Mouse (Mus musculus): ENCODE measurements around the gene Palm2. TPM values are rescaled to one million over a fixed set of nuclear protein-coding genes. Genes with fewer than 3 reads are reported as not detected.

Palm2 gene
- polyA plus RNA-seq, 1 experiment, result 5.2 TPM

GRCm38 (mm10) chr4:57576095-57576494 is 142.0 kb downstream of the Palm2 start:
- no peak overlapping the region for H3K4me3 ChIP-seq
- H3K79me2 ChIP-seq (ENCODE audit: control insufficient read depth, insufficient read depth), result peaks cover 100% of the 10 kb centered on the region
- no peak overlapping the region for H3ac ChIP-seq (ENCODE audit: control insufficient read depth, insufficient read length)
- H3K36me3 ChIP-seq (ENCODE audit: control insufficient read depth, insufficient read depth), result peaks cover 12% of the 10 kb centered on the region
- H3K27me3 ChIP-seq (ENCODE audit: control insufficient read depth, insufficient read depth, insufficient read length), result no peaks in the 10 kb centered on the region
- no peak overlapping the region for H3K4me2 ChIP-seq (ENCODE audit: low read depth)
- TF ChIP-seq TCF3 (IDR thresholded peaks at IDR 0.05; ENCODE audit: insufficient read length, low read depth), result no peak
- no peak for TF ChIP-seq E2F4 (IDR thresholded peaks at IDR 0.05; ENCODE audit: insufficient read depth)
- TF ChIP-seq TCF12 (IDR thresholded peaks at IDR 0.05; ENCODE audit: insufficient read depth, poor library complexity, severe bottlenecking), result no peak
- TF ChIP-seq MYOD1 (IDR thresholded peaks at IDR 0.05; ENCODE audit: control insufficient read depth in 1 of 3, insufficient read length in 2 of 3, low read depth in 2 of 3), result no peak
- TF ChIP-seq CEBPB (IDR thresholded peaks at IDR 0.05; ENCODE audit: insufficient read depth, poor library complexity, severe bottlenecking), result no peak
- TF ChIP-seq MAX (IDR thresholded peaks at IDR 0.05; ENCODE audit: low read depth), result no peak

- H3ac ChIP-seq (ENCODE audit: control insufficient read depth, insufficient read length), result no peak overlapping the region
- TF ChIP-seq E2F4 (IDR thresholded peaks at IDR 0.05; ENCODE audit: insufficient read depth), result no peak
- no peak for TF ChIP-seq SRF (IDR thresholded peaks at IDR 0.05; ENCODE audit: control insufficient read depth, insufficient read length, low read depth)
- TF ChIP-seq USF1 (IDR thresholded peaks at IDR 0.05; ENCODE audit: low read depth), result no peak
- TF ChIP-seq MYOD1 (IDR thresholded peaks at IDR 0.05; ENCODE audit: control insufficient read depth in 1 of 3, insufficient read length in 2 of 3, low read depth in 2 of 3), result peak in 1 of 3 experiments; percentile 25
- peak in 2 of 3 experiments; percentile 23 to 25 for TF ChIP-seq MYOG (IDR thresholded peaks at IDR 0.05; ENCODE audit: control insufficient read depth in 1 of 3, insufficient read depth in 1 of 3, insufficient read length in 2 of 3, low read depth in 2 of 3)
- TF ChIP-seq MAX (IDR thresholded peaks at IDR 0.05; ENCODE audit: low read depth), result no peak
- TF ChIP-seq POLR2A (IDR thresholded peaks at IDR 0.05; ENCODE audit: insufficient read length, low read depth), result no peak
- TF ChIP-seq CEBPB (IDR thresholded peaks at IDR 0.05; ENCODE audit: insufficient read depth, poor library complexity, severe bottlenecking), result no peak
- TF ChIP-seq TCF3 (IDR thresholded peaks at IDR 0.05; ENCODE audit: insufficient read length, low read depth), result no peak
- no peak for TF ChIP-seq TCF12 (IDR thresholded peaks at IDR 0.05; ENCODE audit: insufficient read depth, poor library complexity, severe bottlenecking)
- no peak for TF ChIP-seq POLR2AphosphoS2 (IDR thresholded peaks at IDR 0.05; ENCODE audit: insufficient read length, low read depth)
- no peak for TF ChIP-seq REST (IDR thresholded peaks at IDR 0.05; ENCODE audit: insufficient read depth, insufficient read length)
- peaks cover 100% of the 10 kb centered on the region for H3K79me2 ChIP-seq (ENCODE audit: control insufficient read depth, insufficient read depth)
- H3K27me3 ChIP-seq (ENCODE audit: control insufficient read depth, insufficient read depth, insufficient read length), result no peaks in the 10 kb centered on the region
- no peak overlapping the region for H3K4me2 ChIP-seq (ENCODE audit: low read depth)
- H3K4me3 ChIP-seq, result no peak overlapping the region
- peaks cover 4% of the 10 kb centered on the region for H3K36me3 ChIP-seq (ENCODE audit: control insufficient read depth, insufficient read depth)
Observed at GRCm38 (mm10) chr4:57579683-57580082, 145.6 kb downstream of the Palm2 start.

- Histone ChIP-seq H3K27me3 (ENCODE audit: control insufficient read depth, insufficient read depth, insufficient read length) (no peaks in the 10 kb centered on the region), H3K79me2 (ENCODE audit: control insufficient read depth, insufficient read depth) (peaks cover 97% of the 10 kb centered on the region), H3K4me3 (no peak overlapping the region), H3ac (ENCODE audit: control insufficient read depth, insufficient read length) (no peak overlapping the region), H3K36me3 (ENCODE audit: control insufficient read depth, insufficient read depth) (no peaks in the 10 kb centered on the region), H3K4me2 (ENCODE audit: low read depth) (no peak overlapping the region)
- no peak for TF ChIP-seq SRF (IDR thresholded peaks at IDR 0.05; ENCODE audit: control insufficient read depth, insufficient read length, low read depth)
- no peak for TF ChIP-seq POLR2AphosphoS2 (IDR thresholded peaks at IDR 0.05; ENCODE audit: insufficient read length, low read depth)
- TF ChIP-seq USF1 (IDR thresholded peaks at IDR 0.05; ENCODE audit: low read depth), result no peak
- TF ChIP-seq E2F4 (IDR thresholded peaks at IDR 0.05; ENCODE audit: insufficient read depth), result no peak
- TF ChIP-seq MAX (IDR thresholded peaks at IDR 0.05; ENCODE audit: low read depth), result no peak
- TF ChIP-seq CEBPB (IDR thresholded peaks at IDR 0.05; ENCODE audit: insufficient read depth, poor library complexity, severe bottlenecking), result no peak
Observed at GRCm38 (mm10) chr4:57585281-57585800, 151.3 kb downstream of the Palm2 start.

- Histone ChIP-seq H3K27me3 (ENCODE audit: control insufficient read depth, insufficient read depth, insufficient read length) (no peaks in the 10 kb centered on the region), H3K79me2 (ENCODE audit: control insufficient read depth, insufficient read depth) (peaks cover 97% of the 10 kb centered on the region), H3K36me3 (ENCODE audit: control insufficient read depth, insufficient read depth) (no peaks in the 10 kb centered on the region), H3K4me3 (no peak overlapping the region), H3ac (ENCODE audit: control insufficient read depth, insufficient read length) (no peak overlapping the region), H3K4me2 (ENCODE audit: low read depth) (no peak overlapping the region)
- TF ChIP-seq POLR2AphosphoS2 (IDR thresholded peaks at IDR 0.05; ENCODE audit: insufficient read length, low read depth) (no peak), MYOG (IDR thresholded peaks at IDR 0.05; ENCODE audit: control insufficient read depth in 1 of 3, insufficient read depth in 1 of 3, insufficient read length in 2 of 3, low read depth in 2 of 3) (no peak), POLR2A (IDR thresholded peaks at IDR 0.05; ENCODE audit: insufficient read length, low read depth) (no peak), TCF3 (IDR thresholded peaks at IDR 0.05; ENCODE audit: insufficient read length, low read depth) (no peak), MAX (IDR thresholded peaks at IDR 0.05; ENCODE audit: low read depth) (no peak), TCF12 (IDR thresholded peaks at IDR 0.05; ENCODE audit: insufficient read depth, poor library complexity, severe bottlenecking) (no peak), E2F4 (IDR thresholded peaks at IDR 0.05; ENCODE audit: insufficient read depth) (no peak), USF1 (IDR thresholded peaks at IDR 0.05; ENCODE audit: low read depth) (no peak), REST (IDR thresholded peaks at IDR 0.05; ENCODE audit: insufficient read depth, insufficient read length) (no peak), SRF (IDR thresholded peaks at IDR 0.05; ENCODE audit: control insufficient read depth, insufficient read length, low read depth) (no peak), CEBPB (IDR thresholded peaks at IDR 0.05; ENCODE audit: insufficient read depth, poor library complexity, severe bottlenecking) (no peak), MYOD1 (IDR thresholded peaks at IDR 0.05; ENCODE audit: control insufficient read depth in 1 of 3, insufficient read length in 2 of 3, low read depth in 2 of 3) (no peak)
Observed at GRCm38 (mm10) chr4:57586933-57587658, 153.0 kb downstream of the Palm2 start.

Measured in myocyte (in vitro differentiated cells).